Mouse (Mus musculus) limb, embryonic 12.5 days (tissue): ENCODE data around the gene Serpinb9e. TPM values are rescaled to one million over a fixed set of nuclear protein-coding genes. Genes with fewer than 3 reads are reported as not detected.
"Not testable (repeated sequence)": the region's sequence is repeated elsewhere in the genome, so short reads cannot be mapped to it uniquely, and the experiment has no call there.

Experiments used
- ATAC-seq: fragments of 200-750 bp; cut with Nextera tagmentation; 2 replicates; pipeline ENCODE4 v1.8.0; 2017; ENCODE audit warnings: low read depth, moderate TSS enrichment; ENCODE audit not compliant: insufficient number of reproducible peaks, insufficient read depth, low FRiP score, low TSS enrichment
- H3K27ac ChIP-seq: fragments of 300-500 bp; sonication (generic); 2 replicates; pipeline ENCODE4 v1.5.1; 2016; ENCODE audit warnings: mild to moderate bottlenecking, moderate library complexity
- H3K27me3 ChIP-seq: fragments of 300-500 bp; sonication (generic); 2 replicates; pipeline ENCODE4 v1.6.1; 2016; ENCODE audit warnings: mild to moderate bottlenecking, moderate library complexity
- H3K36me3 ChIP-seq: fragments of 300-500 bp; sonication (generic); 2 replicates; pipeline ENCODE4 v1.6.1; 2016; ENCODE audit warnings: mild to moderate bottlenecking, moderate library complexity
- H3K4me1 ChIP-seq: fragments of 300-500 bp; sonication (generic); replicated peaks from 2 replicates; pipeline ENCODE4 v1.6.1; 2016
- H3K4me2 ChIP-seq: fragments of 300-500 bp; sonication (generic); 2 replicates; pipeline ENCODE4 v1.6.1; 2016; ENCODE audit warnings: mild to moderate bottlenecking, moderate library complexity
- H3K4me3 ChIP-seq: fragments of 300-500 bp; sonication (generic); replicated peaks from 2 replicates; pipeline ENCODE4 v1.5.1; 2016; ENCODE audit warnings: mild to moderate bottlenecking
- H3K9ac ChIP-seq: fragments of 300-500 bp; sonication (generic); replicated peaks from 2 replicates; pipeline ENCODE4 v1.6.1; 2016; ENCODE audit warnings: mild to moderate bottlenecking, moderate library complexity
- H3K9me3 ChIP-seq: fragments of 300-500 bp; sonication (generic); 2 replicates; pipeline ENCODE4 v1.6.1; 2016; ENCODE audit warnings: mild to moderate bottlenecking, moderate library complexity
- WGBS: fragments of 180-500 bp; shearing (Covaris S2); methylation state at CpG from one replicate; pipeline ENCODE4 v1.1.7; 2016; 5-methylcytosine and 5-hydroxymethylcytosine counted together
- polyA plus RNA-seq: library from polyadenylated mRNA; unstranded; fragments of >200 nt; fragmentation: Nextera tagmentation; extraction: Ambion mirVana; gene quantifications from 2 replicates; pipeline ENCODE4 v1.2.1, GENCODE M21; 2016

Gene Serpinb9e
- not detected in 2 replicates for polyA plus RNA-seq

- H3K4me3 ChIP-seq, H3K27ac ChIP-seq, H3K4me1 ChIP-seq, H3K9ac ChIP-seq, H3K27me3 ChIP-seq, H3K36me3 ChIP-seq, ATAC-seq, H3K4me2 ChIP-seq: not testable (repeated sequence)
- H3K9me3 ChIP-seq: peaks cover 12% of the 10 kb centered on the region; the same call in 1 of the 2 replicates
- 85% methylated on average over 2 of the region's 2 CpGs for WGBS
Measured at GRCm38 (mm10) chr13:33249312-33249711, at the start of gene Serpinb9e. Gene Serpinb9e, plus strand, starts transcription at chr13:33249612.

DNA sequence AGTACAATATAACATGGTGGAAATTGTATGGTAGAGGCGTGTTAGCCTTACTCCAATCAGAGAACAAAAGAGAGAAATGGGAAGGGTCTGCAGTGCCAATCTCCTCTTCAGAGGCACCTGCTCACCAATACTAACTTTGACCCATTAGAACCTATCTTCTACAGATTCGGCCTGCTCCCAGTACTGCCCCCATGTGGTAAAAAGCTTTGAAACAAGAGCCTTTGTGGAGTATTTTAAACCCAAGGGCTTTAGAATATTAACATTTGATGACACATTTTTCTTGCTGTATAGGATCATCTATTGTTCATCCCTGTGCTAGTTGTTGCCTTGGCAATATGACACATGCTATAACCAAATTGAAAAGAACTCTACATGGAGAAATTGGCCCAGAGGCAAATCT lies 49.7 kb upstream of the Serpinb9e start:
- Histone ChIP-seq H3K4me1 (no peaks in the 10 kb centered on the region), H3K4me2 (no peak overlapping the region), H3K27ac (no peak overlapping the region), H3K36me3 (no peaks in the 10 kb centered on the region), H3K27me3 (no peaks in the 10 kb centered on the region), H3K9ac (no peak overlapping the region), H3K9me3 (peaks cover 4% of the 10 kb centered on the region; the same call in 1 of the 2 replicates), H3K4me3 (no peak overlapping the region)
- WGBS: 60% methylated on average over 2 of the region's 2 CpGs
- ATAC-seq: no peak

- ATAC-seq, H3K36me3 ChIP-seq, H3K4me1 ChIP-seq, H3K4me2 ChIP-seq, H3K4me3 ChIP-seq, H3K9me3 ChIP-seq, H3K27me3 ChIP-seq, H3K9ac ChIP-seq, H3K27ac ChIP-seq: not testable (repeated sequence)
- 83% methylated on average over 4 of the region's 4 CpGs for WGBS
Measured at GRCm38 (mm10) chr13:33308631-33309030, 59.2 kb downstream of the Serpinb9e start.

Other genes starting within 250 kb of the Serpinb9e start
- gene Serpinb9, start 246.4 kb upstream of the Serpinb9e start, polyA plus RNA-seq: 1.6 and 1.7 TPM in 2 replicates
- not detected in 2 replicates for gene Serpinb9b, start 222.2 kb upstream of the Serpinb9e start, polyA plus RNA-seq
- 0.11 and 0.20 TPM in 2 replicates for gene Serpinb1b, start 171.0 kb upstream of the Serpinb9e start, polyA plus RNA-seq
- gene Serpinb9c, start 89.9 kb upstream of the Serpinb9e start, polyA plus RNA-seq: not detected in 2 replicates
- not detected in 2 replicates for gene Serpinb9d, start 56.7 kb upstream of the Serpinb9e start, polyA plus RNA-seq
- not detected in 2 replicates for gene Serpinb9f, start 74.5 kb downstream of the Serpinb9e start, polyA plus RNA-seq
- gene Gm11397, start 146.1 kb downstream of the Serpinb9e start, polyA plus RNA-seq: not detected in 2 replicates
- not detected in 2 replicates for gene Serpinb9g, start 235.2 kb downstream of the Serpinb9e start, polyA plus RNA-seq